Mouse (Mus musculus) hindbrain, embryonic 16.5 days (tissue): Measurements from ENCODE around the gene Socs1. TPM values are rescaled to one million over a fixed set of nuclear protein-coding genes. Genes with fewer than 3 reads are reported as not detected.

Source experiments
- ATAC-seq: fragments of 200-750 bp; cut with Nextera tagmentation; 2 replicates; pipeline ENCODE4 v1.8.0; 2017; ENCODE audit warnings: moderate TSS enrichment, moderate library complexity
- H3K27ac ChIP-seq: fragments of 300-500 bp; sonication (generic); 2 replicates; pipeline ENCODE4 v1.5.1; 2014; ENCODE audit warnings: low read depth, mild to moderate bottlenecking, control low read depth, low read length, moderate library complexity
- H3K27me3 ChIP-seq: fragments of 300-500 bp; sonication (generic); replicated peaks from 2 replicates; pipeline ENCODE4 v1.6.1; 2014; ENCODE audit warnings: low read length; ENCODE audit not compliant: control insufficient read depth, insufficient read depth
- H3K36me3 ChIP-seq: fragments of 300-500 bp; sonication (generic); 2 replicates; pipeline ENCODE4 v1.6.1; 2014; ENCODE audit warnings: mild to moderate bottlenecking, low read length, moderate library complexity, mixed read lengths; ENCODE audit not compliant: control insufficient read depth, insufficient read depth
- H3K4me1 ChIP-seq: fragments of 300-500 bp; sonication (generic); 2 replicates; pipeline ENCODE4 v1.6.1; 2014; ENCODE audit warnings: low read depth, low read length; ENCODE audit not compliant: control insufficient read depth, insufficient read depth
- H3K4me2 ChIP-seq: fragments of 300-500 bp; sonication (generic); 2 replicates; pipeline ENCODE4 v1.6.1; 2014; ENCODE audit warnings: mild to moderate bottlenecking, low read length, control low read depth, moderate library complexity
- H3K4me3 ChIP-seq: fragments of 300-500 bp; sonication (generic); 2 replicates; pipeline ENCODE4 v1.5.1; 2014; ENCODE audit warnings: mild to moderate bottlenecking, low read length, control low read depth, moderate library complexity
- H3K9ac ChIP-seq: fragments of 300-500 bp; sonication (generic); 2 replicates; pipeline ENCODE4 v1.6.1; 2014; ENCODE audit warnings: low read depth, mild to moderate bottlenecking, control low read depth, low read length, moderate library complexity
- H3K9me3 ChIP-seq: fragments of 300-500 bp; sonication (generic); 2 replicates; pipeline ENCODE4 v1.6.1; 2014; ENCODE audit warnings: mild to moderate bottlenecking, low read length, moderate library complexity; ENCODE audit not compliant: control insufficient read depth
- WGBS: fragments of 180-500 bp; shearing (Covaris S2); extraction: QIAGEN DNeasy Blood & Tissue Kit; methylation state at CpG from one replicate; pipeline ENCODE4 v1.1.7; 2014; 5-methylcytosine and 5-hydroxymethylcytosine counted together
- polyA plus RNA-seq: library from polyadenylated mRNA; unstranded; fragments of >200 nt; fragmentation: Nextera tagmentation; extraction: Ambion mirVana; gene quantifications from 2 replicates; pipeline ENCODE4 v1.2.1, GENCODE M21; 2015

Socs1 gene
- polyA plus RNA-seq, 1 experiment from 2014 or later: 4.9 TPM

DNA sequence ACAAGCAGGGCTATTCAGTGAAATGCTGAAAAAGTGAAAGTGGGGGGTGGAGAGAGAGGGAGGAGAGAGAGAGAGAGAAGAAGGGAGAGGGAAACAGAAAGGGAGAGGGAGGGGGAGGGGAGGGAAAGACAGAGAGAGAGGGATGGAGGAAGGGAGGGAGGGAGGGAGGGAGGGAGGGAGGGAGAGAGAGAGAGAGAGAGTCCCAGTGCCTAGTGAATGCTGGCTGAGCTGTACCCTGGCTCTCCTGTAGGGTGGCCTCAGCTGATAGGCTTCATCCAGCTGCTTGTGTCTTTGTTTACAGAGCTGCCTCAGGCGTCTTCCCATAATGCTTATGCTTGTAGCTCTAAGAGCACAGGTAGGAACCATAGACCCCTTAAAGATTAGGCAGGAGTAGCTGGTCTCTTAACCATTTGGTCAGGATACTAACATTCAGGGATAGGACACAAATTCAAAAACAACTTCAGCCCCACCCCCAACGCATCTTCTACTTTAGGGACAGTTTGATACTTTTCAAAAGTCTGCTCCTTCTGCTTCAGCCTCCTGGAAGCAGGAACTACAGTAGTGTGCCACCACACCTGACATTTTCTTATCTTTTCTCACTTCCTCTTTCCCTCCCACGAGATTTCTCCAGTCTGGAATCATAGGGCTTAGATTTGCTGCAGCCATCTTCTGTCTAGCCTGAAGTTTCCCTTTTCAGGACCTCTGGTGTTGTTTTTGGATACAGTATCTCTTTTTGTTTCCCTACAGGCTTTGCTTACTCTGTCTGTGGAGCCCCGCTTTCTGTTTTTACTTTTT lies 14.6 kb downstream of the Socs1 start:
- WGBS: 63% methylated on average over 4 of the region's 4 CpGs
- H3K36me3 ChIP-seq: no peaks in the 10 kb centered on the region
- no peaks in the 10 kb centered on the region for H3K27me3 ChIP-seq
- no peak overlapping the region for H3K27ac ChIP-seq
- H3K9ac ChIP-seq: no peak overlapping the region
- H3K4me2 ChIP-seq: no peak overlapping the region
- H3K4me1 ChIP-seq: no peaks in the 10 kb centered on the region
- ATAC-seq: no peak
- H3K9me3 ChIP-seq: no peaks in the 10 kb centered on the region
- H3K4me3 ChIP-seq: no peak overlapping the region

DNA sequence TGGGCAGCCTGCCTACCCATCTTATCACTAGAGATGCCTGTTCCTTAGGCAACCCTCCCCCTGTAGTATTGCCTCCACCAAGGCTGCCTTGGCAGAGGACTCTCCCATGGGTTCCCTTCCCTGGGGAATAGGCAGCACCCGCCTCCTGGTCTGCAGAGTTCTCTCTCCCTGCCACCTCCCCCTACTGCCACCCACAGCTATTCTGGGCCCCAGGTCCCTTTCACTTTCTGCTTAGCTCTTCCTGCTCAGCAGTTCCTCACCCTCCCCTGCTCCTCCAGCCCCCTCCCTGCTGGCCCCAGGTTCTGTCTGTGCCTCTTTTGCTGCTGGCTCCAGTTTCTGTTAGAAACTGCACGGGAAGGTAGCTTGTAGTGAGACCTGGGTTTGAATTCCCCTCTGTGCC lies 15.7 kb downstream of the Socs1 start:
- ATAC-seq: no peak

DNA sequence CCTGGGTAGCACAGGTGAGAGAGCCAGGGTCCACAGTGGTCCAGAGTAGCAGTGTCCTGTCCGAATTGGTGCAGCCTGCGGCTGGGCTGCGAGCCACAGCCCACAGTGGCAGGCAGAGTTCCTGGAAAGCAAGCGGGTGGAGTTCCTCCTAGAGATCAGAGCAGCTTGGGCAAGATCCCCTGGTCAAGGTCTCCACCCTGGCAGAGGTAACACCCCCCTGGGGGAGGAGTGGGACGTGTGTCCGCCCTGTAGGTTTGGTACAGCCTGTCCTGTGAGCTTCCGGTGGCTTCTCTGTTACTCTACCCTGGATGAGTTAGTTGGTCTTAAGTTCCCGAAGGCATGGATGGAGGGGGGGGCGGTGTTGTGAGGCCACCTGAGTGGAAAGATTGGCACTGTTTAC lies 16.5 kb downstream of the Socs1 start:
- no peak overlapping the region for H3K4me2 ChIP-seq
- ATAC-seq: no peak
- 66% methylated on average over 9 of the region's 9 CpGs for WGBS
- H3K4me3 ChIP-seq: no peak overlapping the region
- no peaks in the 10 kb centered on the region for H3K36me3 ChIP-seq
- H3K27me3 ChIP-seq: no peaks in the 10 kb centered on the region
- no peak overlapping the region for H3K9ac ChIP-seq
- no peak overlapping the region for H3K27ac ChIP-seq
- H3K4me1 ChIP-seq: no peaks in the 10 kb centered on the region
- no peaks in the 10 kb centered on the region for H3K9me3 ChIP-seq

More for the DNA sequence above, 15.7 kb downstream of the Socs1 start:
- H3K4me3 ChIP-seq: no peak overlapping the region
- no peak overlapping the region for H3K9ac ChIP-seq
- H3K9me3 ChIP-seq: no peaks in the 10 kb centered on the region
- H3K4me2 ChIP-seq: no peak overlapping the region
- no peaks in the 10 kb centered on the region for H3K36me3 ChIP-seq
- 33% methylated on average over 2 of the region's 2 CpGs for WGBS
- H3K4me1 ChIP-seq: no peaks in the 10 kb centered on the region
- no peak overlapping the region for H3K27ac ChIP-seq
- no peaks in the 10 kb centered on the region for H3K27me3 ChIP-seq

DNA sequence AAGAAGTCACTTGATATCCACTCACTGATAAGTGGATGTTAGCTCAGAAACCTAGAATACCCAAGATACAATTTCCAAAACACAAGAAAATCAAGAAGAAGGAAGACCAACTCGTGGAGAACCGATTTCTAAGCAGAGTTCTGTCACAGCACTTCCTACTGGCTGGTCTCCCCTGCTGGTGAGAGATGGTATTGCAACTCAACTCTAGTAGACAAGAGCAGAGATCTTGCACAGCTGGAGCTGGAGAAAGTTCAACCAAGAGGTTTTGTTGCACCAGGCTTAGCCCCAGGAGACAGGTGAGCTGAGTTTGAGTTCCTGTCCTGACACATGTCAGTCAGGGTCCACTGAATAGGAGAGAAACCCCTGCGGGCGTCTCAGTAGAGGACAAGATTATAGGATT lies 18.2 kb downstream of the Socs1 start:
- WGBS: 48% methylated on average over 4 of the region's 4 CpGs
- H3K4me3 ChIP-seq: no peak overlapping the region
- no peaks in the 10 kb centered on the region for H3K36me3 ChIP-seq
- H3K9ac ChIP-seq: no peak overlapping the region
- no peak for ATAC-seq
- H3K9me3 ChIP-seq: no peaks in the 10 kb centered on the region
- H3K4me2 ChIP-seq: no peak overlapping the region
- no peaks in the 10 kb centered on the region for H3K4me1 ChIP-seq
- H3K27ac ChIP-seq: no peak overlapping the region
- H3K27me3 ChIP-seq: no peaks in the 10 kb centered on the region

DNA sequence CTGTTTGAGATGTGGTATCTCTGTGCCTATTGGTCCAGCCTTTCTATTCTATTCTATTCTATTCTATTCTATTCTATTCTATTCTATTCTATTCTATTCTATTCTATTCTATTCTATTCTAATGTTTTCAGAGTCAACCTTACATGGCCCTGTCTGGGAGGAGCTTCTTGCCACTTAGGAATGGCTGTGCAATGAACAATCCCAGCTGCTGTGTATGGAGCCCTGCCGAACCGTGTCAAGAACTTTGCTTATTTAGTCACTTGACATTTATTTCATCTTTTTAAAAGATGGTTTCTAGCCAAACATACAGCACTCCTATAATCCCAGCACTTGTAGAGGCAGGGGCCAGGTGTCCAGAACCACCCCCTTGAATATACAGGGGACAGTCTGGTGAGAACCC lies 21.0 kb downstream of the Socs1 start:
- no peaks in the 10 kb centered on the region for H3K27me3 ChIP-seq
- no peak overlapping the region for H3K27ac ChIP-seq
- H3K4me3 ChIP-seq: no peak overlapping the region
- no peak overlapping the region for H3K9ac ChIP-seq
- H3K36me3 ChIP-seq: no peaks in the 10 kb centered on the region
- no peak for ATAC-seq
- no peaks in the 10 kb centered on the region for H3K9me3 ChIP-seq
- 57% methylated on average over 2 of the region's 2 CpGs for WGBS
- no peak overlapping the region for H3K4me2 ChIP-seq
- H3K4me1 ChIP-seq: no peaks in the 10 kb centered on the region; the same call in 1 of the 2 replicates

DNA sequence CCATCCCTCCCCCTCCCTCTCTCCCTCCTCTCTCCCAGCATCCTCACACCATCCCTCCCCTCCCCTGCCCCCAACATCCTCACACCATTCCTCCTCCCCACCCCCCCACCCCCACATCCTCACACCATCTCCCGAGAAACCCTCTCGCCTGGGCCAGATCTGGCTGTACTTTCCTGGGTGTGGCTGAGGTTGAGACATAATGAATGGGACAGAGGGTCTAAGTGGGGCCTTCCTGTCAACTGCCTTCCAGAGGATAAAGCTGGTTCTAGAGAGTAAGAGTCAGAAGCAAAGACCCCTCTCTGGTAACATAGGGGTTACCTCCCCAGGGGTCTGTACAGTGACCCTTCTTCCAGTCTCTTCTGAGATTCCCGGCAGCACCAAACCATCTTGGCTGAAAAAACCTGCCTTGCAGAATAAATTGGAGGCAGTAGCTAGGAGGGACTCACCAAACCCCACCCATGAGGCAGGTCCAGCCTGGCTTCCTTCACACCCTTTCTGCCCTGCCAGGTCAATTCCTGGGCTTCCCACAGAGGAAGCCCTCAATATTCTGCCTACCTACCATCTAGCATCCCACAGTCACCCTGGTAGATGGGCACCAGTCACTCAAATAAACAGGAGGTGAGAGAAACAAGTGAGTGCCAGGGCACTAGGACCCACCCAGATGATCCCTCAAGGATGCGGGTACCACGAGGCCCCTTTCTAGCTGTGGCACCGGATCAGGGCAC lies 21.6 kb downstream of the Socs1 start:
- 66% methylated on average over 6 of the region's 6 CpGs for WGBS
- H3K4me2 ChIP-seq: no peak overlapping the region
- no peak for ATAC-seq
- H3K4me1 ChIP-seq: no peaks in the 10 kb centered on the region; the same call in 1 of the 2 replicates
- H3K27ac ChIP-seq: no peak overlapping the region
- H3K4me3 ChIP-seq: no peak overlapping the region
- no peak overlapping the region for H3K9ac ChIP-seq
- no peaks in the 10 kb centered on the region for H3K27me3 ChIP-seq
- no peaks in the 10 kb centered on the region for H3K9me3 ChIP-seq
- H3K36me3 ChIP-seq: no peaks in the 10 kb centered on the region

DNA sequence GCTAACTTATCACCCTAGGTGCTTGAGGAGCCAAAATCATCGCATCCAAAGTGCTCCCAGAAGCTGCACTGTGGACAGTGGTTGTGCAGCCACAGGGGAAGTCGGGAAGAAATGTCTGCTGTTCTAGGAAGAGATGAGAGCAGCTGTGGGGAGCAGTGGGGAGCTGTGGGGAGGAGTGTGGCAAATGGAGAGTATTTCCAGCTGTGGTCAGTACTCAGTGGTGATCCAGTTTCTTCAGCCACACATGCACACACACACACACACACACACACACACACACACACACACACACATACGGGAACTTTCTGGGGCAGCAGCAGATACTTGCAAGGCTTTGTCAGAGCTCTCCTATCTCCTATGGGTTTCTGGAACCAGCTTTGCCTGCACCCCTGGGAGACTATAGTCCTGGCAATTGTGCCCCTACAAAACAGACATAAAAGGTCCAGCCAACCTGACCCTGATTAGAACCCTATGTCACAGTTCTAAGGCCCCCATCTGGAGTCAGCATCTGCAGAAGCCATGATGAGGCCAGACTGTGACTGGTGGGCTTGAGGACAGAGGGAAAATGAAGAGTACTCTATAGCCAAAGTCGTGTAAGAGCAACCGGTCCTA lies 22.7 kb downstream of the Socs1 start:
- H3K27me3 ChIP-seq: no peaks in the 10 kb centered on the region
- H3K9me3 ChIP-seq: no peaks in the 10 kb centered on the region
- no peak overlapping the region for H3K4me3 ChIP-seq
- H3K9ac ChIP-seq: no peak overlapping the region
- no peak for ATAC-seq
- no peak overlapping the region for H3K4me2 ChIP-seq
- WGBS: 65% methylated on average over 5 of the region's 5 CpGs
- no peaks in the 10 kb centered on the region for H3K36me3 ChIP-seq
- no peaks in the 10 kb centered on the region; the same call in 1 of the 2 replicates for H3K4me1 ChIP-seq
- H3K27ac ChIP-seq: no peak overlapping the region

DNA sequence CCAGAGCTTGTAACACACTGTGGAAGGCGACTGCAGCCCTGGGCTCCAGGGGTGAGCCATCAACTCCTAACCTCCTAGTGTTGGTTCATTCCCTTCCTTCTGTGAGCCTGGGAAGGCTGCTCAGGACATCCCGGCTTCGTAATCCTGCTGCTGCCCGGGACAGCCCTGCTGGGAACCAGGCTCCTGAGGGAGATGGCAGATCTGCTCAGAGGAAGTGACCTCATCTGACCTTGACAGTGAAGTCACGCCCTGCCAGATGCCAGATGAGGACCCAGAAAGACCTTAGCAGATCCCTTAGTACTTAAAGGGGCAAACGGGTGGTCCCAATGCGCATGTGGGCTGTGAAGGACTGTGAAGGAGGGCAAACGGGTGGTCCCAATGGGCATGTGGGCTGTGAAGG lies 24.2 kb downstream of the Socs1 start:
- Histone ChIP-seq H3K4me3 (no peak overlapping the region), H3K9me3 (no peaks in the 10 kb centered on the region), H3K9ac (no peak overlapping the region), H3K27me3 (no peaks in the 10 kb centered on the region), H3K4me2 (no peak overlapping the region), H3K27ac (no peak overlapping the region), H3K4me1 (no peaks in the 10 kb centered on the region; the same call in 1 of the 2 replicates), H3K36me3 (no peaks in the 10 kb centered on the region)
- WGBS: 73% methylated on average over 8 of the region's 8 CpGs
- ATAC-seq: no peak

DNA sequence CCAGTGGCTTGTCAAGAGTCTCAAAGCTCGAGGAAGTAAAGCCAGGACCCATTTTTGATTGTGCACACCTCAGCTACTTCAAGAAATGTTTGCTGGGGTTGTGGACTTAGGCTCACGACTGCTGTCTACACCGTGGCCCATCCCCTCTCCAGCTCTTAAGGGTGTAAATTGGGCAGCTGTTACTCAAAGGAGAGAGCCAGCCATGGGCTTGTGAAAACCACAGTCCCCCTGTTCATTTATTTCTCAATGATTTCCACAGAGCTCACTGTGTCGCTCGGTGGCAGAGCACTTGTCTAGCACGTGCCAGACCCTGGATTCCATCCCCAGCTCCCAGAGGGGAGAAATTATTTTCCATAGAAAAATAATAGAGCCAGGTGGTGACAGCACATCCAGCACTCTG lies 29.2 kb downstream of the Socs1 start:
- no peak for ATAC-seq
- Histone ChIP-seq H3K4me3 (no peak overlapping the region), H3K27me3 (no peaks in the 10 kb centered on the region), H3K9ac (no peak overlapping the region), H3K9me3 (no peaks in the 10 kb centered on the region), H3K4me1 (no peaks in the 10 kb centered on the region; the same call in 1 of the 2 replicates), H3K4me2 (no peak overlapping the region), H3K27ac (no peak overlapping the region), H3K36me3 (no peaks in the 10 kb centered on the region)
- WGBS: 68% methylated on average over 6 of the region's 6 CpGs
